Mouse (Mus musculus) brain, embryonic 14.5 days (tissue): ENCODE data around the gene Il18bp.

ENCODE experiments used
- CTCF ChIP-seq: fragments of 200-500 bp; IDR thresholded peaks from 2 replicates; pipeline ENCODE4 v1.5.1; 2012; ENCODE audit warnings: inconsistent platforms, mild to moderate bottlenecking, moderate library complexity, borderline replicate concordance; ENCODE audit not compliant: insufficient read depth, insufficient read length; ENCODE audit errors: extremely low read depth
- POLR2A ChIP-seq: fragments of 200-500 bp; IDR thresholded peaks from 2 replicates; pipeline ENCODE4 v1.6.1; 2012; ENCODE audit warnings: mild to moderate bottlenecking, inconsistent platforms, borderline replicate concordance; ENCODE audit not compliant: poor library complexity, insufficient read depth, insufficient read length, severe bottlenecking; ENCODE audit errors: extremely low read depth

DNA sequence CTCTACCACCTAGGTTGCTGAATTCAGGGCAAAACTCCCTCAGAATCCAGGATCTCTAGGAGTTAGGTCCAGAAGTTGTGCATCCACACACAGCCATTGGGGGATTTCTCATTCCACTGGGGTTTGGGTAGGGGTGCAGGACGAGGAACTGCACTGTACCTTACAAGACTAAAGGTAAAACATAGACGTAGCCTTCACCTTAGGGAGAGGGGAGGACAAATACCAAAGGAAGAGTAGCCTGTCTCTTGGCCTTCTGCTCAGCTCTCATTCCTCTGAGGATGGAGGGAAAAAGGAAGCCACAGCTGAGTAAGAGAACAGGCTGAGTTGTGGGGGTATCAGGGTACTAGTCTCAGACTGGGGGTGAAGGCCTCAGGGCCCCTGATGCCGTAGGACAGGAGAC, at the start of gene Il18bp:
- TF ChIP-seq CTCF (no peak), POLR2A (no peak)
